Mouse (Mus musculus): ENCODE results near the gene Sh3bp5l.

DNA sequence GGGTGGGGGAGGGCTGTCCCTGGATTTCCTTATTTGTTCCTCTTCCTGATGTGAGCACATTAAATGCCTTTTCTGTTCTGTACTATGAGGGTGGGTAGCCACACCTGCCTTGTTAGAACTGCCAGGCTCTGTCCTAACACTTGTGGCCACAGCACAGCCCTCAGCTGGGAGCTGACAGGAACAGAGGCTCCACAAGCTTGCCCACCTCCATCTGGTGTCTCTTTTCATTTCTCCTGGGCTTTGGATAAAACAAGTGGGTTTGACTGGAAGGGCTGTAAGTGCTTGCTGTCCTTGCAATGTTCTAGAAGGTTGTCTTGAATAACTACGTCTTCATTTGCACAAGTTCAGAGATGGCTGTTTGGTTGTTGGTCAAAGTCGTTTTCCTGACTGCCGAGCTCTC, 24.4 kb downstream of the Sh3bp5l start:
- TF ChIP-seq EP300 (IDR thresholded peaks at IDR 0.05): no peak
- no peak for TF ChIP-seq CTCF (IDR thresholded peaks at IDR 0.05)

Measured in lung, postnatal 0 days (tissue).